Comparison of ENCODE assay signal across 8 mouse cellular contexts in genomic region chr12:108794979-108795537, GRCm38 (mm10). TPM values are rescaled to one million over a fixed set of nuclear protein-coding genes. Genes with fewer than 3 reads are reported as not detected.
DNase-seq lines count a peak whose midpoint lies in the region; ATAC-seq and TF ChIP-seq lines count a peak whose summit lies in the region.

No protein-coding gene starts in this region.

- H3K4me3 ChIP-seq in C2C12 (ENCODE audit: insufficient read depth, poor library complexity, severe bottlenecking), result peak overlapping the region; percentile 98
- peak overlapping the region; percentile 98 for H3K4me3 ChIP-seq in liver, adult 2 months (ENCODE audit: insufficient read depth, low read depth, low read length)
- H3K4me3 ChIP-seq in stomach, embryonic 16.5 days (replicated peaks; ENCODE audit: low read length), result peak overlapping the region; percentile 65

- no peaks in the 10 kb centered on the region for H3K9me3 ChIP-seq in stomach, embryonic 16.5 days (replicated peaks; ENCODE audit: control insufficient read depth, low read length)

- 4% methylated on average over 9 of the region's 9 CpGs for WGBS in liver, adult 2 months
- WGBS in stomach, embryonic 16.5 days, result 9% methylated on average over 9 of the region's 9 CpGs

- TF ChIP-seq POLR2A in liver, adult 2 months (IDR thresholded peaks at IDR 0.05; ENCODE audit: extremely low read depth, insufficient read depth, low read length), result no peak

- H3ac ChIP-seq in C2C12 (ENCODE audit: control insufficient read depth, insufficient read length, low read depth), result peak overlapping the region; percentile 42

- H3K36me3 ChIP-seq in C2C12 (ENCODE audit: control insufficient read depth, insufficient read depth), result peaks cover 15% of the 10 kb centered on the region
- no peaks in the 10 kb centered on the region for H3K36me3 ChIP-seq in liver, adult 2 months (ENCODE audit: control insufficient read depth, insufficient read depth, low read length)
- H3K36me3 ChIP-seq in stomach, embryonic 16.5 days (ENCODE audit: control insufficient read depth, insufficient read depth, low read length), result no peaks in the 10 kb centered on the region

- DNase-seq in cerebellum, adult 9-10 months, result peak; percentile 52
- DNase-seq in cerebellum, postnatal 25 days, result no peak
- no peak for DNase-seq in liver, adult 2 months (ENCODE audit: extremely low read depth, low read depth, low spot score)
- no peak for DNase-seq in left cerebral cortex, adult 9 months (ENCODE audit: low spot score in 2 of 2)
- DNase-seq in layer of hippocampus, postnatal 36 days, result no peak

- peaks cover 83% of the 10 kb centered on the region for H3K79me3 ChIP-seq in C2C12 (ENCODE audit: low read depth)

- peak overlapping the region; percentile 69 for H3K9ac ChIP-seq in liver, adult 2 months (ENCODE audit: low read depth, low read length)
- peak overlapping the region; percentile 95 for H3K9ac ChIP-seq in stomach, embryonic 16.5 days (ENCODE audit: low read length)

- no peak for TF ChIP-seq CTCF in C2C12 (IDR thresholded peaks at IDR 0.05; ENCODE audit: control insufficient read depth, insufficient read depth, insufficient read length)
- TF ChIP-seq CTCF in liver, adult 2 months (IDR thresholded peaks at IDR 0.05; ENCODE audit: low read depth, low read length), result no peak

- H3K79me2 ChIP-seq in C2C12 (ENCODE audit: control insufficient read depth, insufficient read depth), result peaks cover 93% of the 10 kb centered on the region
- peaks cover 26% of the 10 kb centered on the region for H3K79me2 ChIP-seq in liver, adult 2 months (ENCODE audit: control insufficient read depth, insufficient read depth, low read length)

- peak; percentile 28; the same call in 1 of the 2 replicates for ATAC-seq in erythroid progenitor cell, adult 5-6 weeks (replicated peaks; ENCODE audit: low FRiP score, poor library complexity, severe bottlenecking)
- no peak for ATAC-seq in stomach, embryonic 16.5 days (ENCODE audit: insufficient read depth, low FRiP score)

- H3K27ac ChIP-seq in liver, adult 2 months (replicated peaks; ENCODE audit: insufficient read depth, low read depth, low read length), result peak overlapping the region; percentile 41; the same call in 1 of the 2 replicates
- H3K27ac ChIP-seq in stomach, embryonic 16.5 days (ENCODE audit: low read length), result peak overlapping the region; percentile 99

- H3K27me3 ChIP-seq in C2C12 (ENCODE audit: control insufficient read depth, insufficient read depth, insufficient read length), result no peaks in the 10 kb centered on the region
- H3K27me3 ChIP-seq in liver, adult 2 months (ENCODE audit: control insufficient read depth, insufficient read depth, low read length), result no peaks in the 10 kb centered on the region
- no peaks in the 10 kb centered on the region for H3K27me3 ChIP-seq in stomach, embryonic 16.5 days (ENCODE audit: control insufficient read depth, insufficient read depth, low read length)

- peak overlapping the region; percentile 71 for H3K4me2 ChIP-seq in stomach, embryonic 16.5 days (ENCODE audit: low read depth, low read length)

- peaks cover 19% of the 10 kb centered on the region; the same call in 1 of the 2 replicates for H3K4me1 ChIP-seq in liver, adult 2 months (ENCODE audit: control insufficient read depth, insufficient read depth, low read length)
- peaks cover 25% of the 10 kb centered on the region for H3K4me1 ChIP-seq in stomach, embryonic 16.5 days (ENCODE audit: control insufficient read depth, insufficient read depth, low read length)

TF ChIP-seq in C2C12, 6 proteins besides CTCF, POLR2A, EP300 and RAD21:
- TF ChIP-seq MYOD1 (IDR thresholded peaks at IDR 0.05; ENCODE audit: control insufficient read depth, insufficient read length, low read depth) (no peak), CEBPB (IDR thresholded peaks at IDR 0.05; ENCODE audit: low read depth) (no peak), MAX (IDR thresholded peaks at IDR 0.05) (no peak), USF1 (IDR thresholded peaks at IDR 0.05; ENCODE audit: low read depth) (no peak), MYOG (IDR thresholded peaks at IDR 0.05; ENCODE audit: control insufficient read depth, extremely low read depth, insufficient read length) (no peak), FOSL1 (IDR thresholded peaks at IDR 0.05; ENCODE audit: insufficient read depth, low read length, poor library complexity, severe bottlenecking) (no peak)

RNA-seq across cellular contexts. Expression of gene Yy1, which starts 2.3 kb away (rescaled TPM):
- polyA plus RNA-seq in C2C12 (2012; fragmentation: generic; extraction: Trizol), result 13.9 TPM
- 25.2 and 44.4 TPM in 2 replicates for total RNA-seq in erythroid progenitor cell, adult 5-6 weeks (2015; ENCODE audit: low replicate concordance)
- total RNA-seq in erythroid progenitor cell, adult 5-6 weeks (2017; ENCODE audit: low replicate concordance), result 40.4 and 62.9 TPM in 2 replicates
- 19.6 and 24.8 TPM in 2 replicates for total RNA-seq in liver, adult 2 months (2014; rRNA removed)
- polyA plus RNA-seq in liver, adult 2 months (2012; rRNA removed), result 10.3 and 11.6 TPM in 2 replicates
- 11.6 and 14.3 TPM in 2 replicates for polyA plus RNA-seq in stomach, embryonic 16.5 days (2015; fragmentation: Nextera tagmentation; extraction: Ambion mirVana)
- total RNA-seq in layer of hippocampus, postnatal 36 days (2021), result 10 to 100 TPM; 52.1 to 55.8 TPM

RNA-seq across cellular contexts. Expression of gene Slc25a29, which starts 40.6 kb away (rescaled TPM):
- polyA plus RNA-seq in C2C12 (2012; fragmentation: generic; extraction: Trizol), result 5.5 TPM
- total RNA-seq in erythroid progenitor cell, adult 5-6 weeks (2015; ENCODE audit: low replicate concordance), result 1.1 TPM in 1 of 2 replicates, not detected in the other
- total RNA-seq in erythroid progenitor cell, adult 5-6 weeks (2017; ENCODE audit: low replicate concordance), result not detected in 2 replicates
- total RNA-seq in liver, adult 2 months (2014; rRNA removed), result 1.9 and 2.1 TPM in 2 replicates
- polyA plus RNA-seq in liver, adult 2 months (2012; rRNA removed), result 5.2 and 5.4 TPM in 2 replicates
- polyA plus RNA-seq in stomach, embryonic 16.5 days (2015; fragmentation: Nextera tagmentation; extraction: Ambion mirVana), result 6.8 and 8.2 TPM in 2 replicates
- 10 to 100 TPM; 21.8 to 22.9 TPM for total RNA-seq in layer of hippocampus, postnatal 36 days (2021)

RNA-seq across cellular contexts. Expression of gene Slc25a47, which starts 40.8 kb away (rescaled TPM):
- 2.4 TPM for polyA plus RNA-seq in C2C12 (2012; fragmentation: generic; extraction: Trizol)
- 1.3 TPM in 1 of 2 replicates, not detected in the other for total RNA-seq in erythroid progenitor cell, adult 5-6 weeks (2015; ENCODE audit: low replicate concordance)
- 0.64 and 5.3 TPM in 2 replicates for total RNA-seq in erythroid progenitor cell, adult 5-6 weeks (2017; ENCODE audit: low replicate concordance)
- 626 and 693 TPM in 2 replicates for total RNA-seq in liver, adult 2 months (2014; rRNA removed)
- polyA plus RNA-seq in liver, adult 2 months (2012; rRNA removed), result 602 and 616 TPM in 2 replicates
- 10.0 TPM in 2 replicates for polyA plus RNA-seq in stomach, embryonic 16.5 days (2015; fragmentation: Nextera tagmentation; extraction: Ambion mirVana)
- total RNA-seq in layer of hippocampus, postnatal 36 days (2021), result 10 to 100 TPM; 10.8 to 12.1 TPM

Comparison
In these comparisons a context has a peak if more than half of its experiments do, and no peak if none do; other contexts are left out.
1. RNA of gene Slc25a47, which starts 40.8 kb away (total RNA-seq): 626 to 693 TPM in liver, adult 2 months; 10.8 to 12.1 TPM in layer of hippocampus, postnatal 36 days and 0.64 to 5.3 TPM in erythroid progenitor cell, adult 5-6 weeks; every median in the first group is over 10 times any median in the second.
2. Peak in every context shown above with its lines, with median percentiles within 50 percentile points of each other: H3K4me3 ChIP-seq.